Mouse (Mus musculus) right cerebral cortex, postnatal 10 days (tissue): ENCODE measurements around the gene Srsf10.

Source experiments
- DNase-seq, 2 experiments: peaks; one replicate each; pipeline ENCODE4 v3.0.0; 2021; ENCODE audit warnings: low spot score in 2 of 2

The Srsf10 gene

DNA sequence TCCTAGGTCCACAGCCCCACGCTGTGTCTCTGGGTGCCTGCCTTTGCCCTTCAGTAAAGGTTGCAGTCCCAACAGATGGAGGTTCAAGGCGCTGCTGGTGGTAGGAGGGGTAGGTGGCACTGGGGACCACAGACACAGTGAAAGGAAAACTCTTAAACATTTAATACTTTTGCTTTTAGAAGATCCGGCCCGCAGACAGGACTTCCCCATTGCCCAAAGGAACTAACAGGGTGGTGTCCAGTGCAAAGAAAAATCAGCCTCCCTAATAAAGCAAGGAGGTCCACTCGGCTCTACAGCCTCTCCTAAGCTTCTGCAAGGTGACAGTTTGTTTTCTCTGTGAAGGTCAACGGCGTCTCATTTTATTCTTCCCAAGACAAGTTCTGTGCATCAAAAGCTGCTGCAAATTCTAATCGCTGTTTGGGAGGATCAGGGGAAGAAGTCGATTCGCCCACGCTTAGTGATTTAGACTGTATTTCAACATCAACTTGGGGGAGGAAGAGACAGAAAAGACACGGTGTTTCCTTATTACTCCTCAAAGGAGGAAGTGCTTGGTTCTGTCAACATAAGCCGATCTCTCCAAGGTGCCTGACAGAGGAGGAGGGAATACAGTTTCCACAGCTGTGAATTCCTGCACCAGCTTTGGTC, 63.2 kb downstream of the Srsf10 start:
- no peak for DNase-seq

DNA sequence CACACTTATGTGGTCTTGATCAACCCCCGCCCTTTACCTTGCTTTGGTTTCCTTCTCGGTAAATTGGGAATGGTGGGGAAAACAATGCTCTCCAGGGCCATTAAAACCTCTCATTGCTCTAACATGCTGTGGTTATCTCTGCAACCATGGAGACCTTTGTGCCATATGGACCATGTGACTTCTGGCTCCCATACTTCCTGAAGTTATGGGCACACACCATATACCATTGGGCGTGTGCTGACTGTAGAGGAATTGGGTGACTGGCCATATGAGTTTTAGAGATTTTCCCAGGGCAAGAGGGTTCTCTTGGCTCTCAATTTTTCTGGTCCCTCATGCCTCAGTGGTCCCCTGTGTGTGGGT, 63.7 kb downstream of the Srsf10 start:
- DNase-seq: no peak
